Mouse (Mus musculus) heart, adult 2 months (tissue): ENCODE data around the gene Wdr92. TPM values are rescaled to one million over a fixed set of nuclear protein-coding genes. Genes with fewer than 3 reads are reported as not detected.

Experiments used
- DNase-seq, 2 experiments: peaks; one replicate each; pipeline ENCODE4 v3.0.0; 2021
- H3K27ac ChIP-seq: fragments of 200-600 bp; 2 replicates; pipeline ENCODE4 v1.8.1; 2022
- H3K27me3 ChIP-seq: fragments of 200-500 bp; 2 replicates; pipeline ENCODE4 v1.6.1; 2012; ENCODE audit warnings: mild to moderate bottlenecking, low read length, inconsistent platforms, mixed read lengths; ENCODE audit not compliant: control insufficient read depth, insufficient read depth
- H3K36me3 ChIP-seq: fragments of 200-500 bp; 2 replicates; pipeline ENCODE4 v1.6.1; 2012; ENCODE audit warnings: low read length, inconsistent platforms; ENCODE audit not compliant: control insufficient read depth, insufficient read depth
- H3K4me1 ChIP-seq: fragments of 200-500 bp; 2 replicates; pipeline ENCODE4 v1.6.1; 2011; ENCODE audit warnings: low read length; ENCODE audit not compliant: control insufficient read depth, insufficient read depth
- H3K4me3 ChIP-seq: fragments of 200-600 bp; 2 replicates; pipeline ENCODE4 v1.8.1; 2022
- H3K79me2 ChIP-seq: fragments of 200-500 bp; replicated peaks from 2 replicates; pipeline ENCODE4 v1.6.1; 2012; ENCODE audit warnings: mild to moderate bottlenecking, inconsistent platforms, low read length, moderate library complexity, mixed read lengths; ENCODE audit not compliant: control insufficient read depth, insufficient read depth
- H3K9ac ChIP-seq: fragments of 200-500 bp; 2 replicates; pipeline ENCODE4 v1.6.1; 2012; ENCODE audit warnings: low read depth, mild to moderate bottlenecking, control low read depth, inconsistent platforms, low read length, mixed read lengths
- CTCF ChIP-seq: fragments of 200-600 bp; IDR thresholded peaks from 2 replicates; pipeline ENCODE4 v1.8.1; 2022; ENCODE audit warnings: antibody characterized with exemption, mild to moderate bottlenecking, moderate library complexity
- EP300 ChIP-seq: fragments of 200-500 bp; IDR thresholded peaks from 2 replicates; pipeline ENCODE4 v1.6.1; 2011; ENCODE audit warnings: low read depth, low read length, control low read depth; ENCODE audit not compliant: insufficient read depth
- POLR2A ChIP-seq: fragments of 200-500 bp; IDR thresholded peaks from 2 replicates; pipeline ENCODE4 v1.6.1; 2011; ENCODE audit warnings: mild to moderate bottlenecking, low read depth, low read length, control low read depth; ENCODE audit not compliant: insufficient read depth
- WGBS: fragments of 180-500 bp; shearing (Covaris S2); methylation state at CpG from one replicate; pipeline ENCODE4 v1.1.7; 2018; 5-methylcytosine and 5-hydroxymethylcytosine counted together
- intact Hi-C: fragments of 180-260 bp; cut with DNase I; formaldehyde crosslinking; loops from one replicate; pipeline ENCODE4 v1.15.1; 2025
- polyA plus RNA-seq: library from polyadenylated mRNA; depleted of rRNA; stranded (reverse); fragments of >200 nt; gene quantifications from 2 replicates; pipeline ENCODE4 v1.2.3, GENCODE M21; 2012
- total RNA-seq, 2 experiments: library from RNA; stranded (reverse); gene quantifications; 2 replicates each; pipeline ENCODE4 v1.2.3; 2021

Wdr92 gene
- total and polyA plus RNA-seq, 3 experiments = 7.8 to 11.4 (median 11.0) TPM

DNA sequence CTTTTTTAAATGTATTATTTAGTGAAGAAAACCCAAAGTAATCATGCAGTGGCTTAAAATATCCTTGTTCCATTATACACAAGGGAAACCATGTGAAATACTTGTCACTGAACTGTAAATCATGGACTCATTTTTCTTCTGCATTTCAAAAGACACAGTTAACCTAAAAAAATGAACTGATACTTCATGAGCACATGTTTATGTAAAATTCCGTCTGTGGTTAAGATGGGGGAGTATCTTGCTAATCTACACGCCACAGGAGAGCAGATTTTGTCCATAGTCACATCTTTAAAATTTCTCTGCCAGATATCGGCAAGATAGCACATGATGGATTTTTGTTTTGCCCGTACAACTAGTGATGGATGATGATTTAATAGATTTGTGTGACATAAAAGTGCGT, 17.3 kb downstream of the Wdr92 start:
- no peaks in the 10 kb centered on the region for H3K4me1 ChIP-seq
- TF ChIP-seq CTCF (no peak), EP300 (no peak), POLR2A (no peak)
- H3K27me3 ChIP-seq = no peaks in the 10 kb centered on the region
- H3K27ac ChIP-seq = no peak overlapping the region
- no peak overlapping the region for H3K4me3 ChIP-seq
- no peaks in the 10 kb centered on the region for H3K79me2 ChIP-seq
- H3K9ac ChIP-seq = no peak overlapping the region
- H3K36me3 ChIP-seq = peaks cover 4% of the 10 kb centered on the region
- intact Hi-C loops = no loop called here
- 90% methylated on average over 5 of the region's 5 CpGs for WGBS
- DNase-seq = no peak

DNA sequence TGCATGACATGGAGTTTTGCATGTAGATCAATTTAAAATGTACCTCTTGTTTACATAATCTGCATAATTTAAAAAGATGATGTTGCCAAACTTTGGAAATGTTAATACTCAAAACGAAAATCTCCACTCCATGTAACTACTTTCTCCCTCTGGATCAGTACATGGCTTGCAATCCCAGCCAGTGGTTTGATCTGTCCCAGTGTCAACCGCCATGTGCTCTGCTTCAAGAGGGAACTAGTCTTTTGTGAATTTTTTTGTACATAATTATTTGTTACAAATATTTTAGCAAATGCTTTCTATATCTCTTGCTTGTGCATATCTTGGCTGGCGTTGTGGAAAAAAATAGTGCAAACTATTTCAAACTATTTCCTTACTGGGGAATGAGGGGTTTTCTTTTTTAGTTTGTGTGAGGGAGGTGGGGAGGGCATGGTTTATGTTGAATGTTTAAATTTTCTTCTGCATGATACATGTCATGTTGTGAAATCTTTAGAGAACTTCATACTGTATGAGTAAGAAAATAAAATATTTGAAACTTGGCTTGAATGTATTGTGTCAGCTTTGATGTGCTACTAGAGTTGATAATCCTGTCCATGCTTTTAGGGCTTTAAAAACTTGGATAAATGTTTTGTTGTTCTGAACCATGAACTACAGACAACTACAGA, 18.1 kb downstream of the Wdr92 start:
- Histone ChIP-seq H3K27ac (no peak overlapping the region), H3K4me1 (no peaks in the 10 kb centered on the region), H3K4me3 (no peak overlapping the region), H3K36me3 (peaks cover 4% of the 10 kb centered on the region), H3K79me2 (no peaks in the 10 kb centered on the region), H3K27me3 (no peaks in the 10 kb centered on the region), H3K9ac (no peak overlapping the region)
- TF ChIP-seq EP300 (no peak), CTCF (no peak), POLR2A (no peak)
- DNase-seq = no peak
- intact Hi-C loops = no loop called here
- 75% methylated on average over 3 of the region's 3 CpGs for WGBS

DNA sequence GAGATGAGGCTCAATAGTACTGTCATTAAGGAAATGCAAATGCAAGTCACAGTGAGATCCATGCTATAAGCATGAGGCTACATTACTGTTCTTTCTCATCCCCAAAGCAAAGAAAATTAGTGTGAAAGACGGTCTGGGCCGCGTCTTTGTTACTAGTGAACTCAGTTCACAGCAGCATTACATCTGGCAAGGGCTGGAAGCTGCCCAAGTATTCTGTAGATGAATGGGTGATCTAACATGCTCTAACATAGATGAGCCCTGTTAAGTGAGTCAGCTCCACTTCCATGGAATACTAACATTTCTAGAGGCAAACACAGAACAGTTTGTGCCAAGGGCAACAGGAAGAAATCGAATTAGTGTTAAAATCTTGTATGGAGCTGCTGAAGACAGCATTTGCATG, 19.0 kb downstream of the Wdr92 start:
- no peak for DNase-seq
- Histone ChIP-seq H3K36me3 (peaks cover 4% of the 10 kb centered on the region), H3K79me2 (no peaks in the 10 kb centered on the region), H3K9ac (no peak overlapping the region), H3K27me3 (no peaks in the 10 kb centered on the region), H3K4me3 (no peak overlapping the region), H3K4me1 (no peaks in the 10 kb centered on the region), H3K27ac (no peak overlapping the region)
- 89% methylated on average over 4 of the region's 4 CpGs for WGBS
- intact Hi-C loops = no loop called here
- TF ChIP-seq CTCF (no peak), EP300 (no peak)

DNA sequence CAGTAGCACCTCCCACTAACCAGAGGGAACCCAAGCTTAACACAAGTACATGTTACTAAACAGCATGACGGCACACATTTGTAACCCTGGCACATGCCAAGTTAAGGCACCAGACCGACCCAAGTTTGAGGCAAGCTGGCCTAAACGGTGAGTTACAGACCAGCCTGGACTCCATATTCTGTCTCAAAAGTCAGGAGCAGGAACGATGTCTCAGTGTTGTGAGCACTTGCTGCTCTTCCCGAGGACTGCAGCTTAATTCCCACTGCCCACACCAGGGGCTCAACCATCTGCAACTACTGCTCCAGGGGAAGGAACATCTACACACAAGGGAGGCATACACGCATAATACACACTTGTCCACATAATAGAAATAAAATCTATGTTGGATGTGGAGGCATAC, 20.6 kb downstream of the Wdr92 start:
- no peak overlapping the region for H3K27ac ChIP-seq
- no peak overlapping the region for H3K4me3 ChIP-seq
- H3K36me3 ChIP-seq = peaks cover 4% of the 10 kb centered on the region
- H3K9ac ChIP-seq = no peak overlapping the region
- TF ChIP-seq EP300 (no peak), CTCF (no peak), POLR2A (no peak)
- WGBS = 91% methylated on average over 6 of the region's 6 CpGs
- no peaks in the 10 kb centered on the region for H3K4me1 ChIP-seq
- H3K27me3 ChIP-seq = no peaks in the 10 kb centered on the region
- intact Hi-C loops = no loop called here
- H3K79me2 ChIP-seq = 0 out of 2 replicates have a peak, but pooled peaks cover 1% of the 10 kb centered on the region
- no peak for DNase-seq

DNA sequence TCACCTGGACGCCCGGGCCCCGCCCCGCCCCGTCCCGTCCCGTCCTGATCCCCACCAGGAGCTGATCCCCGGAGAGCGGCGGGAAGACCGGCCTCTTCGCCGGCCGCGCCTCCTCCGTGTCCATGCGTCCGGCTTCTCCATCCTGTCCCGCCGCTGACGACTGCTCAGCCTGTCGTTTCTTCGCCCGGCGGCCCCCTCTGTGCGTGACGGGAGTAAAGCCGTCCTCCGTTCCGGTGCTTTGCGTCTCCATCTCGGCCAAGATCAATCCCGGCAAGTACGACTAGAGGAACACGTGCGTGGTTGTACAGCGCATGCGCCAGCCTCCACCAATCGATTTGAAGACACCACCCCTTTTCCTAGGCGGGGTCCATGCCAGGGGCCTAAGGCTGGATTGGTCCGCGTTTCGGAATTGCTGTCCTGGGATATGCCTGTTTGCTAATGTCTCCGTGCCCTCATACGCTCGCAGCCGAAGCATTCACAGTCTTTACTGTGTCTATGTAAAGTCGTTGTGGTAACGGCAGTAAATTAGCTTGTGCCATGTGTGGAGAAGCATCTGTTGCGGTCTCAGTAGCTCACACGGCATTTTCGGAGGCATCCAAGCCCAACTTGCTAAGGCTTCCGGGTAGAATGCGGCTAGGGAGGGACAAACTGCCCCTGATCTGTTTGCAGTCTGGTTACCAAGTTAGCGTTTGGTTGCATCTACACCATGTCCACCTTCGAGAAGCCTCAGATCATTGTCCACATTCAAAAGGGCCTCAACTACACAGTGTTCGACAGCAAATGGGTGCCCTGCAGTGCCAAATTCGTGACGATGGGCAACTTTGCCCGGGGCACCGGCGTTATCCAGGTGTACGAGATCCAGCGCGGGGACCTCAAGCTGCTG, 29.6 kb downstream of the Wdr92 start, which contains the start of gene Pno1:
Pno1 (minus strand) TSS at position 311 of the 883 bp plus-strand sequence.
- DNase-seq = peak; percentile 95 to 96
- intact Hi-C loops = loop anchor here (1.0 to 5.0 kb wide), 3 partner anchors 46 to 259 kb away; partner anchors contain the start of genes C1d and Fbxo48
- H3K9ac ChIP-seq = peak within 1 kb of the TSS; percentile 82
- TF ChIP-seq POLR2A = peak; percentile 63
- no peak for TF ChIP-seq CTCF
- TF ChIP-seq EP300 = peak; percentile 64; the same call in 1 of the 2 replicates
- H3K79me2 ChIP-seq = 0 out of 2 replicates have a peak, but pooled peaks cover under 1% of the 10 kb centered on the region
- H3K36me3 ChIP-seq = no peaks in the 10 kb centered on the region; the same call in 1 of the 2 replicates
- peak within 1 kb of the TSS; percentile 100 for H3K27ac ChIP-seq
- WGBS = under 1% methylated on average over 65 of the region's 65 CpGs
- H3K27me3 ChIP-seq = no peaks in the 10 kb centered on the region
- H3K4me1 ChIP-seq = peaks cover 1% of the 10 kb centered on the region; the same call in 1 of the 2 replicates
- H3K4me3 ChIP-seq = peak within 1 kb of the TSS; percentile 94
